21 mouse cellular contexts compared by ENCODE assay signal in the genomic region with DNA sequence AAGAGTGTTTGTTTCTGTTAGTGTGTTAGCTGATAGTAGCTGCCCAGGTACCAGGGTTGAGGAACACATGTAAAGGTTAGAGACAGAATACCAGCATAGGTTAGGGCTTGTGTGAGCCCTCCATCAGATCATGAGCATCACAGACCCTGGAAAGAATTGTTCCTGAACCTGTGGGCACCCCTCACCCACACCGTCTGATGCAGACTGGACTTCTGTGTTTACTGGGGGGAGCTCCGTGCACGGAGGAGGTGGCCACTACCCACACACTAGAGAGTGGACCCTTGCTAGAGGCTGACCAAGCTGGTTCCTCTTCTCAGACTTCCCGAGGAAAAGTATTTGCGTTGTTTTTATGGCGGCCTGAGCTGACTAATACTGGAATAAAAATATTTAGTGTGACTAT.
DNase-seq lines count a peak whose midpoint lies in the region; ATAC-seq and TF ChIP-seq lines count a peak whose summit lies in the region.
"Had no signal": no experiment of that assay in that cellular context is flagged by ENCODE, and none has a peak within 500 bp of the region (broad histone marks: within the 10 kb centered on the region; RNA-seq: fewer than 3 reads in every experiment).

No protein-coding gene starts in this region.

- H3K9ac ChIP-seq in forebrain, embryonic 15.5 days (replicated peaks), result no peak overlapping the region
- no peak overlapping the region for H3K9ac ChIP-seq in hindbrain, embryonic 15.5 days
- no peak overlapping the region for H3K9ac ChIP-seq in midbrain, embryonic 14.5 days (replicated peaks; ENCODE audit: low read length)
- H3K9ac ChIP-seq in midbrain, postnatal 0 days (replicated peaks; ENCODE audit: low read length, poor library complexity, severe bottlenecking), result no peak overlapping the region
- H3K9ac ChIP-seq: embryonic facial prominence, embryonic 13.5 days; heart, embryonic 15.5 days had no signal

- no peak overlapping the region for H3K4me3 ChIP-seq in forebrain, embryonic 15.5 days
- H3K4me3 ChIP-seq in forebrain, embryonic 10.5 days, result no peak overlapping the region
- no peak overlapping the region for H3K4me3 ChIP-seq in hindbrain, embryonic 15.5 days
- no peak overlapping the region for H3K4me3 ChIP-seq in hindbrain, embryonic 10.5 days
- H3K4me3 ChIP-seq in midbrain, embryonic 14.5 days (replicated peaks; ENCODE audit: low read depth, low read length), result no peak overlapping the region
- no peak overlapping the region for H3K4me3 ChIP-seq in midbrain, postnatal 0 days (ENCODE audit: low read depth, low read length)
- H3K4me3 ChIP-seq: embryonic facial prominence, embryonic 13.5 days; heart, embryonic 15.5 days had no signal

- H3K36me3 ChIP-seq in forebrain, embryonic 15.5 days, result no peaks in the 10 kb centered on the region
- no peaks in the 10 kb centered on the region for H3K36me3 ChIP-seq in forebrain, embryonic 10.5 days (replicated peaks)
- H3K36me3 ChIP-seq in hindbrain, embryonic 15.5 days, result no peaks in the 10 kb centered on the region
- H3K36me3 ChIP-seq in hindbrain, embryonic 10.5 days, result no peaks in the 10 kb centered on the region
- no peaks in the 10 kb centered on the region for H3K36me3 ChIP-seq in midbrain, embryonic 14.5 days (ENCODE audit: control insufficient read depth, insufficient read depth, low read length)
- H3K36me3 ChIP-seq in midbrain, postnatal 0 days (ENCODE audit: insufficient read depth, low read length), result no peaks in the 10 kb centered on the region
- H3K36me3 ChIP-seq: embryonic facial prominence, embryonic 13.5 days; heart, embryonic 15.5 days had no signal

- no peak for DNase-seq in forebrain, embryonic 10.5 days (ENCODE audit: extremely low spot score, low spot score)
- no peak for DNase-seq in hindbrain, embryonic 10.5 days (ENCODE audit: low spot score)
- DNase-seq in midbrain, embryonic 14.5 days, result no peak
- DNase-seq in midbrain, postnatal 0 days (ENCODE audit: low spot score), result no peak
- DNase-seq in right cerebral cortex, postnatal 14 days, result no peak
- DNase-seq: adrenal gland, postnatal 14 days; cerebellum, adult 11-12 months; cerebellum, adult 9-10 months; cerebellum, postnatal 25 days; gastrocnemius, postnatal 10 days; heart, adult 18-20 months; heart, postnatal 14 days; kidney, adult 11 months had no signal

- no peaks in the 10 kb centered on the region for H3K9me3 ChIP-seq in forebrain, embryonic 15.5 days
- no peaks in the 10 kb centered on the region for H3K9me3 ChIP-seq in forebrain, embryonic 10.5 days
- no peaks in the 10 kb centered on the region for H3K9me3 ChIP-seq in hindbrain, embryonic 15.5 days
- H3K9me3 ChIP-seq in hindbrain, embryonic 10.5 days, result no peaks in the 10 kb centered on the region
- H3K9me3 ChIP-seq in midbrain, embryonic 14.5 days (ENCODE audit: control insufficient read depth, low read length), result no peaks in the 10 kb centered on the region
- no peaks in the 10 kb centered on the region for H3K9me3 ChIP-seq in midbrain, postnatal 0 days (ENCODE audit: low read length)
- H3K9me3 ChIP-seq: embryonic facial prominence, embryonic 13.5 days; heart, embryonic 15.5 days had no signal

- no peaks in the 10 kb centered on the region for H3K27me3 ChIP-seq in forebrain, embryonic 15.5 days
- H3K27me3 ChIP-seq in forebrain, embryonic 10.5 days (ENCODE audit: poor library complexity, severe bottlenecking), result peaks cover 19% of the 10 kb centered on the region
- H3K27me3 ChIP-seq in hindbrain, embryonic 15.5 days, result peaks cover 3% of the 10 kb centered on the region; the same call in 1 of the 2 replicates
- H3K27me3 ChIP-seq in hindbrain, embryonic 10.5 days (ENCODE audit: insufficient read depth, poor library complexity, severe bottlenecking), result peaks cover 68% of the 10 kb centered on the region
- H3K27me3 ChIP-seq in midbrain, embryonic 14.5 days (ENCODE audit: control insufficient read depth, insufficient read depth, low read length), result no peaks in the 10 kb centered on the region
- H3K27me3 ChIP-seq in midbrain, postnatal 0 days (ENCODE audit: insufficient read depth, low read length), result no peaks in the 10 kb centered on the region
- H3K27me3 ChIP-seq: CH12.LX; embryonic facial prominence, embryonic 13.5 days; heart, embryonic 15.5 days; Patski had no signal

- H3K27ac ChIP-seq in forebrain, embryonic 15.5 days (replicated peaks), result no peak overlapping the region
- H3K27ac ChIP-seq in forebrain, embryonic 10.5 days, result no peak overlapping the region
- peak overlapping the region; percentile 49; the same call in 1 of the 2 replicates for H3K27ac ChIP-seq in hindbrain, embryonic 15.5 days (replicated peaks)
- H3K27ac ChIP-seq in hindbrain, embryonic 10.5 days, result no peak overlapping the region
- H3K27ac ChIP-seq in midbrain, embryonic 14.5 days (replicated peaks; ENCODE audit: low read depth, low read length), result peak overlapping the region; percentile 67
- peak overlapping the region; percentile 63 for H3K27ac ChIP-seq in midbrain, postnatal 0 days (ENCODE audit: low read depth, low read length)
- H3K27ac ChIP-seq: embryonic facial prominence, embryonic 13.5 days; heart, embryonic 15.5 days had no signal

- peak; percentile 38 for ATAC-seq in forebrain, embryonic 15.5 days (replicated peaks)
- peak; percentile 50; the same call in 1 of the 2 replicates for ATAC-seq in hindbrain, embryonic 15.5 days (ENCODE audit: low FRiP score, low read depth)
- ATAC-seq in midbrain, embryonic 14.5 days (ENCODE audit: low FRiP score, low TSS enrichment), result no peak
- no peak for ATAC-seq in midbrain, postnatal 0 days (ENCODE audit: low FRiP score)
- ATAC-seq: activated CD4-positive, CD25-positive, alpha-beta regulatory T cell, adult 4 months; Patski had no signal

- no peak for TF ChIP-seq CTCF in midbrain, postnatal 0 days (IDR thresholded peaks at IDR 0.05)

- 93% methylated on average over 6 of the region's 6 CpGs for WGBS in forebrain, embryonic 15.5 days
- 94% methylated on average over 6 of the region's 6 CpGs for WGBS in forebrain, embryonic 10.5 days
- 97% methylated on average over 6 of the region's 6 CpGs for WGBS in hindbrain, embryonic 15.5 days
- 89% methylated on average over 6 of the region's 6 CpGs for WGBS in hindbrain, embryonic 10.5 days
- 94% methylated on average over 6 of the region's 6 CpGs for WGBS in midbrain, embryonic 14.5 days
- 90% methylated on average over 6 of the region's 6 CpGs for WGBS in midbrain, postnatal 0 days

- H3K4me1 ChIP-seq in forebrain, embryonic 15.5 days, result peaks cover 11% of the 10 kb centered on the region
- no peaks in the 10 kb centered on the region for H3K4me1 ChIP-seq in forebrain, embryonic 10.5 days
- H3K4me1 ChIP-seq in hindbrain, embryonic 15.5 days (replicated peaks), result peaks cover 13% of the 10 kb centered on the region
- peaks cover 5% of the 10 kb centered on the region; the same call in 1 of the 2 replicates for H3K4me1 ChIP-seq in hindbrain, embryonic 10.5 days (replicated peaks)
- H3K4me1 ChIP-seq in midbrain, embryonic 14.5 days (ENCODE audit: control insufficient read depth, insufficient read depth, low read length), result peaks cover 15% of the 10 kb centered on the region; the same call in 1 of the 2 replicates
- H3K4me1 ChIP-seq in midbrain, postnatal 0 days (ENCODE audit: insufficient read depth, low read length), result peaks cover 3% of the 10 kb centered on the region; the same call in 1 of the 2 replicates
- H3K4me1 ChIP-seq: embryonic facial prominence, embryonic 13.5 days; heart, embryonic 15.5 days had no signal

- no peak overlapping the region for H3K4me2 ChIP-seq in forebrain, embryonic 15.5 days (replicated peaks)
- no peak overlapping the region for H3K4me2 ChIP-seq in hindbrain, embryonic 15.5 days
- H3K4me2 ChIP-seq in midbrain, embryonic 14.5 days (ENCODE audit: low read length), result no peak overlapping the region
- no peak overlapping the region for H3K4me2 ChIP-seq in midbrain, postnatal 0 days (ENCODE audit: low read depth, low read length, poor library complexity, severe bottlenecking)
- H3K4me2 ChIP-seq: embryonic facial prominence, embryonic 13.5 days; heart, embryonic 11.5 days; heart, embryonic 15.5 days had no signal

Comparison
In these comparisons a context has a peak if more than half of its experiments do, and no peak if none do; other contexts are left out.
1. H3K27ac ChIP-seq: peak in hindbrain, embryonic 15.5 days (single experiment), midbrain, embryonic 14.5 days (single experiment) and midbrain, postnatal 0 days (single experiment); none in forebrain, embryonic 15.5 days (single experiment), forebrain, embryonic 10.5 days (single experiment) and hindbrain, embryonic 10.5 days (single experiment).
2. ATAC-seq: peak in forebrain, embryonic 15.5 days (single experiment) and hindbrain, embryonic 15.5 days (single experiment); none in midbrain, embryonic 14.5 days (single experiment) and midbrain, postnatal 0 days (single experiment).